Mouse (Mus musculus) left cerebral cortex, postnatal 36 days (tissue): ENCODE results near the gene Pot1a. TPM values are rescaled to one million over a fixed set of nuclear protein-coding genes. Genes with fewer than 3 reads are reported as not detected.

Source experiments
- DNase-seq, 2 experiments: peaks; one replicate each; pipeline ENCODE4 v3.0.0; 2021 to 2022; ENCODE audit warnings: low spot score in 2 of 2, mixed read lengths in 1 of 2
- intact Hi-C: fragments of 180-260 bp; cut with DNase I; formaldehyde crosslinking; loops from one replicate; pipeline ENCODE4 v1.15.1; 2025
- total RNA-seq, 2 experiments: library from RNA; stranded (reverse); gene quantifications; 2 replicates each; pipeline ENCODE4 v1.2.3; 2021

The Pot1a gene
- total RNA-seq = 10 to 100 TPM; 14.4 to 17.7 TPM

DNA sequence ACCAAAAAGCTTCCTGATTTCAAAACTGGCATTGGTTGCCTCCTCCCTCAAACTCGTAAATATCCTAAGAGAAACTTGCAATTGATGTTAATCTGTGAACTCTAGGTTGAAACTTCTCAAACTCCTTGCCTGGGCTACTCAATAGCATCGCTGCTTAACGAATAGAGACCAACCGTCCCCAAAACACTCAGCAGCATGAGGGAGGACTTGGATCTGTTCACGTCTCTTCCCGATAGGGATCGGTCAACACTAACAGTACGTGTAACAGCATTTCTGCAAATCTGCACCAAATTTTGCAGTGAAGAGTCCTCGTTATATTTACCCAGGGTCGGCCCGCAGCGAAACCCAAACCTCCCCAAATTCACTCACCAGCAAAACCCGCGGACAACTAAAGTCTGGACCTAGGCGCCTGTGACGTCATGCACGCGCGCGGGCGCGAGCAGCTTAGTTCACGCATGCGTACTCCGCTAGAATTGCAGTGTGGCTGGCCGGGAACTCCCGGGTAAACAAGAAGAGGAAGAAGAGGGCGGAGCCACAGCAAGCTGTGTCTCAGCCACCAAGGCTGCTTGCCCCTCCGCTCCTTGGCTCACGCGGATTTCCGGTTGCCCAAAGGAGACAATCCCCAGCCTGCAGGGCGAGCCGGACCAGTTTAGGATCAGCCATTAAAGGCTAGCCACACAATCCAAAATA is at the start of gene Pot1a:
TSS of gene Pot1a (minus strand) at position 441 of the 690 bp plus-strand sequence.
- intact Hi-C loops = no loop called here

GRCm38 (mm10) chr6:25836261-25836660 is 27.2 kb upstream of the Pot1a start:
- DNase-seq = no peak
- intact Hi-C loops = no loop called here

More for the DNA sequence above, at the start of gene Pot1a:
- DNase-seq = peak; percentile 96 to 97

- no peak for DNase-seq
- intact Hi-C loops = no loop called here
Observed at GRCm38 (mm10) chr6:25806021-25806420, 3.0 kb downstream of the Pot1a start.

DNA sequence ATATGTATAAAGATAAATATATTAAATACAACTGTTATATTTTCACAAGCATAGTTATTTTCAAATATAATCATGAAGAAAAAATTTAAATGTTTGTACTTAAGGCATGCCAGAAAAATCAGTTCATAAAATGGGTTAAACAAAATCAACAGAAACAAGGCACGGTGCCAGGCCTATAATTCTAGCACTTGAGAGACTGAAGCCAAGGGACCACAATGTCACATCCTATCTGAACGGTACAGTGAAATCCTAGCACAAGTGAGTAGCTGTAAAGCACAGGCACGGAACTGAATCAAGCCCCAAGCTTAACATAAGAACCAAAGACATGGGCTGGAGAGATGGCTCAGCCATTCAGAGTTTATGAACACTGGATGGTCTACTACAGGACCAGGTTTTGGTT is 6.8 kb downstream of the Pot1a start:
- intact Hi-C loops = no loop called here

DNA sequence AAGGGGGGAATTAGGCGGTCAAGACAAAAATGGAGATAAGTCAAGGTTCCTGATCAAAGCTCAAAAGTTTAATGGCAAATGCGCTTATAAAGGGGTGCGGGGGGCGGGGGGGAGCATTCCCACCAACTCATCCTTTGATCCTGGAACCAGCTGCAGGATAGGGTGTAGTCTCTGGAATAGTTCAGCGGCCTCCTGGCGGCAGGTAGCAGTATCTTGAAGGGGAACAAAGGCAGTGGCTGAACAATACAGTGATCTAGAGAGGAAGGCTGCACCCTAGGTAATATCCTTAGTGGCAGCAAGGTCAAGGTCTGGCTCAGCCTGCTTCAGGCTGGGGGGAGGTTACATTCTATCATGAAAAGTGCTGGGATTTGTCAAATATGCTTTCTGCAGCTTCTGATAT is 7.8 kb downstream of the Pot1a start:
- DNase-seq = no peak
- intact Hi-C loops = no loop called here

More for the DNA sequence above, 6.8 kb downstream of the Pot1a start:
- no peak for DNase-seq

- intact Hi-C loops = loop anchor here (5.0 kb wide), 2 partner anchors 746 to 1046 kb away; no protein-coding TSS in a partner anchor
- no peak for DNase-seq
Observed at GRCm38 (mm10) chr6:25768238-25768637, 40.8 kb downstream of the Pot1a start.

DNA sequence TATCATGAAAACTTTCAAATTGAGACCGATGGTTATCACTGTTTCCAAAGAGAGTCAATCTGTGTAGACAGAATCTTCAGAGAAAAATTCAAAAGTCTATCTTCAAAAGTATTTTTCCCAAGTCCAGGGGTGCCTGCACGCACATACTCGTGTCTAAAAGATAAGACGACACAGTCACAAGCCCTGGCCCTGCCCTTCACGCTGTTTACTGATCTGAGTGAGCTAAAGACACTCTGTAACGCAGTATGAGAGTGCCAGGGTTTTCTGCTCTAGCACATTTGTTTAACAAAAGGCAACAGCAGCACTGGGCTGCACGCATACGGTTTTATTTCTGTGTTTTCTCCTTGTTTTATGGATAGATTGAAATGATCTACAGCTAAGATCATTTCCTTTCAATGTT is 41.5 kb downstream of the Pot1a start:
- DNase-seq = no peak
- intact Hi-C loops = loop anchor here (5.0 kb wide), 2 partner anchors 745 to 1045 kb away; no protein-coding TSS in a partner anchor

- intact Hi-C loops = loop anchor here (5.0 kb wide), 2 partner anchors 745 to 1045 kb away; no protein-coding TSS in a partner anchor
- peak in 1 of 2 experiments; percentile 29 for DNase-seq
Observed at GRCm38 (mm10) chr6:25767073-25767472, 42.0 kb downstream of the Pot1a start.

DNA sequence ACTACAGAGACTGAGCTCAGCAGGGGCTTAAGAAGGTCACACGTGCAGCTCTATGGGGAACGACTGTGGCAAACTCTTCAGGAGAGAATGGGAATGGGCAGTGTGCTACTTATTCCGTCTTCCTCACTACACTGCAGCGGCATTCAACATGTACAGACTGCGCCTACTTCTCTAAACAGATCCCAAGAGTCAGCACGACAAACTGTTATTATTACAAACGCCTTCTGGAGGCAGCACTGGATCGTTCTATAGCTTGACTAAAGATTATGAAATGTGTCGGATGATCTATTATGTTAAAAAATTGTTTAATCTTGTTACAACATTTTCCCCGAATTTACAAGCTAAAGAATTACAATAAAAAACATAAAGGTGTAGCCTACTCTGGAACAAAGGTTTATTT is 42.8 kb downstream of the Pot1a start:
- no peak for DNase-seq
- intact Hi-C loops = loop anchor here (5.0 kb wide), 2 partner anchors 744 to 1044 kb away; no protein-coding TSS in a partner anchor

- DNase-seq = no peak
- intact Hi-C loops = loop anchor here (5.0 kb wide), 1 partner anchor 730 kb away; no protein-coding TSS in a partner anchor
Observed at GRCm38 (mm10) chr6:25752651-25753050, 56.4 kb downstream of the Pot1a start.

DNA sequence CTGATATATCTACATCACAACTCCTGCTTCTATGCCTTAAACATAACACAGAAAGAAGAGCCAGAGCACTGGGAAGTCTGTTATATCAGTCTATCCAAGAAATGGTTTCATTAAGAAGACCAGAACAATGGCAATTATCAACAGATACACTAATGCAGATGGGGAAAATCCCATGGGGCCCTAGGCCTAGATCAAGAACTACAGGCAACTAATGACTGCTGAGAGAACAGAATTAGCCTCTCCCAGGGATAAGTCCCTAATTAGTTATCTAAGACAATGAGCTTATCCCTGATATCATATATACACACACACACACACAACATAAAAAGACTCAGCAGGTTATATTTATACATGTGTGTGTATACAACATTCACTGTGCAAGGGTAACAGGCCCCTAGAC is 72.5 kb downstream of the Pot1a start:
- intact Hi-C loops = no loop called here
- DNase-seq = no peak

GRCm38 (mm10) chr6:25726560-25726959 is 82.5 kb downstream of the Pot1a start:
- no peak for DNase-seq
- intact Hi-C loops = no loop called here

GRCm38 (mm10) chr6:25710601-25711000 is 98.4 kb downstream of the Pot1a start:
- DNase-seq = no peak
- intact Hi-C loops = no loop called here

DNA sequence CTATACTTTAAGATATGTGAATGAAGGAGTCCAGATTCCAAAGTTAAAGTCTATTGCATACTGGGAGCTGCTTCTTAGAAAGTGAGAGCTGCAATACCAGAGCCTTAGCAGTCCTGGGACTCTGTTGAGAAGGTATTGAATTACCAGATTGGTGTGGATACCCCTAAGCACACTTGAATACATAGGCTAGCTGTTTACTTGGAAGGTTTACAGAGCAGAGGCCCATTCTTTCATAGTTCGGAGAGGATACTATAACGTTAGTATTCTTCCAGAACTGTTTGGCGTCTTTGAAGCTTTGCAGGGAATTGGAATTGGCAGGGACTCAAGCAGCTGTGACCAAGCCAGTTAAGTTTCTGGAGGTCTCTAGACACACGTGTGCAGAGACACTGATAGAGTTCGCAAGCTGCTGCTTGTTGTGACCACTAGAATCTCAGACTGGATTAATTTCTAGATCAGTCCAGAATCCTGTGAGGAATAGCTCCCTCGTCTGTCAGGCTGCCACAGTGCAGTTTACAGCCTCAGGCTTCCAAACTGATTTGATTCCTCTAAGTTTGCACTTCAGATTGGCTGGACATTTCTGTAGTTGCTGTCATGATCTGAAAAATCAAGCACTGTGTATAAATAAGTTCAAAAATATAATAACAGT is 99.7 kb downstream of the Pot1a start:
- DNase-seq = peak; percentile 43 to 45
- intact Hi-C loops = loop anchor here (1.0 to 5.0 kb wide), 2 partner anchors 689 to 987 kb away; no protein-coding TSS in a partner anchor

DNA sequence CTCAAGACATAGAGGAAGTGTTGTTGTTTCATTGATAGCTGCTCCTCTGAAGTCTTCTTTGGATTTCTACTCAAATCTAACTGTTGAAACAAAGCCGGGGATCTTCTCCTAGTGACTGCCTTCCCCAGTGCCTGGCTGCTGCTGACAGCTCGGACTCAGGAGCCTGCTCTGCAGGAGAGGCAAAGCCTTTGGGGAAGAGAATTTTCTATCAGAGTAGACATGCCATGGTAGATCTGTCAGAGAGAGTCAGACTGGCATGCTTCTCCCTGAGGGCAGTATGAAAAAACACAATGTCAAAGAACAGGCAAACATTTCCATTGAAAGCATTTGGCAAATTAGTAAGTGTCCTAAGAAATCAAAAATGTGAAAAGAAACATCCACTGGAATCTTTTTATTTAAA is 109.1 kb downstream of the Pot1a start:
- DNase-seq = no peak
- intact Hi-C loops = no loop called here

Other genes with a start within 250 kb of the Pot1a start
- 10 to 100 TPM; 17.7 to 24.3 TPM for gene Gpr37, start 118.5 kb downstream of the Pot1a start, total RNA-seq